Mouse (Mus musculus) C2C12 (cell line): ENCODE measurements around the gene Mapk3.

Experiments
- CEBPB ChIP-seq: IDR thresholded peaks from one replicate; pipeline ENCODE4 v1.6.1; 2011; ENCODE audit warnings: low read depth, mild to moderate bottlenecking, control low read depth, moderate library complexity
- CTCF ChIP-seq: IDR thresholded peaks from one replicate; pipeline ENCODE4 v1.5.1; 2011; ENCODE audit not compliant: control insufficient read depth, insufficient read depth, insufficient read length
- FOSL1 ChIP-seq: IDR thresholded peaks from one replicate; pipeline ENCODE4 v1.8.0; 2011; ENCODE audit warnings: mild to moderate bottlenecking, low read length; ENCODE audit not compliant: poor library complexity, insufficient read depth, severe bottlenecking
- MAX ChIP-seq: IDR thresholded peaks from one replicate; pipeline ENCODE4 v1.6.1; 2011; ENCODE audit warnings: mild to moderate bottlenecking, control low read depth
- MYOD1 ChIP-seq: IDR thresholded peaks from one replicate; pipeline ENCODE4 v1.6.1; 2011; ENCODE audit warnings: low read depth; ENCODE audit not compliant: control insufficient read depth, insufficient read length
- USF1 ChIP-seq: IDR thresholded peaks from one replicate; pipeline ENCODE4 v1.6.1; 2011; ENCODE audit warnings: low read depth, mild to moderate bottlenecking, control low read depth, moderate library complexity

GRCm38 (mm10) chr7:126796350-126796932 is 37.0 kb downstream of the Mapk3 start:
- TF ChIP-seq CTCF (no peak), MAX (no peak), CEBPB (no peak), USF1 (no peak), MYOD1 (no peak), FOSL1 (no peak)
